Mouse (Mus musculus) natural killer cell, adult 2 months (primary cell): Measurements from ENCODE around the gene Arhgef28.
"Not testable (repeated sequence)": the region's sequence is repeated elsewhere in the genome, so short reads cannot be mapped to it uniquely, and the experiment has no call there.

Experiments
- DNase-seq, 2 experiments: peaks; one replicate each; pipeline ENCODE4 v3.0.0; 2022; ENCODE audit warnings: low spot score in 2 of 2

Gene Arhgef28

GRCm38 (mm10) chr13:98124113-98124745, 82.0 kb downstream of the Arhgef28 start:
- peak; percentile 61 to 84 for DNase-seq

- DNase-seq: no peak
Measured at GRCm38 (mm10) chr13:98122766-98123165, 83.5 kb downstream of the Arhgef28 start.

- no peak for DNase-seq
Measured at GRCm38 (mm10) chr13:98121993-98122392, 84.2 kb downstream of the Arhgef28 start.

- DNase-seq: no peak
Measured at GRCm38 (mm10) chr13:98121124-98121470, 85.1 kb downstream of the Arhgef28 start.

- no peak for DNase-seq
Measured at GRCm38 (mm10) chr13:98120356-98121123, 85.7 kb downstream of the Arhgef28 start.

GRCm38 (mm10) chr13:98118291-98118690, 87.9 kb downstream of the Arhgef28 start:
- no peak for DNase-seq

GRCm38 (mm10) chr13:98117566-98118254, 88.5 kb downstream of the Arhgef28 start:
- no peak for DNase-seq

- no peak for DNase-seq
Measured at GRCm38 (mm10) chr13:98115650-98116049, 90.6 kb downstream of the Arhgef28 start.

- no peak for DNase-seq
Measured at GRCm38 (mm10) chr13:98115051-98115450, 91.2 kb downstream of the Arhgef28 start.

GRCm38 (mm10) chr13:98112812-98113503, 93.3 kb downstream of the Arhgef28 start:
- DNase-seq: no peak

GRCm38 (mm10) chr13:98111531-98111930, 94.7 kb downstream of the Arhgef28 start:
- no peak for DNase-seq

GRCm38 (mm10) chr13:98111021-98111420, 95.2 kb downstream of the Arhgef28 start:
- no peak for DNase-seq

- DNase-seq: not testable (repeated sequence)
Measured at GRCm38 (mm10) chr13:98108481-98108880, 97.8 kb downstream of the Arhgef28 start.

GRCm38 (mm10) chr13:98107621-98108020, 98.6 kb downstream of the Arhgef28 start:
- DNase-seq: no peak

GRCm38 (mm10) chr13:98095966-98096365, 110.3 kb downstream of the Arhgef28 start:
- no peak for DNase-seq

GRCm38 (mm10) chr13:98094332-98094731, 111.9 kb downstream of the Arhgef28 start:
- no peak for DNase-seq

GRCm38 (mm10) chr13:98093483-98093882, 112.8 kb downstream of the Arhgef28 start:
- no peak for DNase-seq

- no peak for DNase-seq
Measured at GRCm38 (mm10) chr13:98092354-98093002, 113.8 kb downstream of the Arhgef28 start.

- no peak for DNase-seq
Measured at GRCm38 (mm10) chr13:98079640-98080039, 126.6 kb downstream of the Arhgef28 start.

GRCm38 (mm10) chr13:98078251-98078650, 128.0 kb downstream of the Arhgef28 start:
- no peak for DNase-seq

GRCm38 (mm10) chr13:98077216-98077615, 129.0 kb downstream of the Arhgef28 start:
- DNase-seq: no peak

- no peak for DNase-seq
Measured at GRCm38 (mm10) chr13:98074871-98075270, 131.4 kb downstream of the Arhgef28 start.
